Mouse (Mus musculus): Measurements from ENCODE around the gene Kynu.
A peak's percentile ranks its signal among the peaks of the same experiment; 100 is the strongest.

The Kynu gene

GRCm38 (mm10) chr2:43646962-43647361 lies 91.8 kb downstream of the Kynu start:
- DNase-seq (ENCODE audit: low read depth, low spot score) = no peak

GRCm38 (mm10) chr2:43669588-43669987 lies 114.5 kb downstream of the Kynu start:
- DNase-seq (ENCODE audit: low read depth, low spot score) = no peak

- DNase-seq (ENCODE audit: low read depth, low spot score) = peak; percentile 84
Observed at GRCm38 (mm10) chr2:43673619-43674018, 118.5 kb downstream of the Kynu start.

GRCm38 (mm10) chr2:43674098-43674497 lies 119.0 kb downstream of the Kynu start:
- no peak for DNase-seq (ENCODE audit: low read depth, low spot score)

GRCm38 (mm10) chr2:43675277-43675676 lies 120.1 kb downstream of the Kynu start:
- DNase-seq (ENCODE audit: low read depth, low spot score) = no peak

GRCm38 (mm10) chr2:43690402-43690801 lies 135.3 kb downstream of the Kynu start:
- DNase-seq (ENCODE audit: low read depth, low spot score) = no peak

GRCm38 (mm10) chr2:43691290-43691689 lies 136.2 kb downstream of the Kynu start:
- DNase-seq (ENCODE audit: low read depth, low spot score) = no peak

GRCm38 (mm10) chr2:43695635-43696034 lies 140.5 kb downstream of the Kynu start:
- no peak for DNase-seq (ENCODE audit: low read depth, low spot score)

- no peak for DNase-seq (ENCODE audit: low read depth, low spot score)
Observed at GRCm38 (mm10) chr2:43712611-43713138, 157.5 kb downstream of the Kynu start.

- peak; percentile 83 for DNase-seq (ENCODE audit: low read depth, low spot score)
Observed at GRCm38 (mm10) chr2:43722446-43723103, 167.4 kb downstream of the Kynu start.

- DNase-seq (ENCODE audit: low read depth, low spot score) = no peak
Observed at GRCm38 (mm10) chr2:43723104-43723541, 168.0 kb downstream of the Kynu start.

GRCm38 (mm10) chr2:43727181-43727580 lies 172.1 kb downstream of the Kynu start:
- DNase-seq (ENCODE audit: low read depth, low spot score) = no peak

GRCm38 (mm10) chr2:43727693-43728092 lies 172.6 kb downstream of the Kynu start:
- no peak for DNase-seq (ENCODE audit: low read depth, low spot score)

- DNase-seq (ENCODE audit: low read depth, low spot score) = no peak
Observed at GRCm38 (mm10) chr2:43728831-43729230, 173.7 kb downstream of the Kynu start.
